Mouse (Mus musculus): ENCODE measurements around the gene Gm20715.

DNA sequence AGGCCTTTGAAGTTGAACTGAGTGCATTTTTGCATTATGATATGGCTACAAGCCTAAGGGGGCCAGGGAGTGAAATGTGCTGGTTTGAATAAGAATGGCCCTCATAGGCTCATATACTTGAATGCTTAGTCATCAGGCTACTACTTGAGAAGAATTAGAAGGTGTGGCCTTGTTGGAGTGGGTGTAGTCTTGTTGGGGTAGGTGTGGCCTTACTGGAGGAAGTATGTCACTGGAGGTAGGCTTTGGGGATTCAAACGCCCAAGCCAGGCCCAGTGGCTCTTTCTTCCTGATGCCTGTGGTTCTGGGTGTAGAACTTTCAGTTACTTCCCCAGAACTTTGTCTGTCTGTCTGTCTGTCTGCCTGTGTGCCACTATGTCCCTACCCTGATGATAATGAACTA, 45.3 kb upstream of the Gm20715 start:
- TF ChIP-seq CTCF (IDR thresholded peaks at IDR 0.05; ENCODE audit: extremely low read depth, insufficient read depth, low read length) (no peak), POLR2A (IDR thresholded peaks at IDR 0.05; ENCODE audit: extremely low read depth, insufficient read depth, low read length) (no peak)
